7 mouse cellular contexts compared by ENCODE assay signal in the genomic region with DNA sequence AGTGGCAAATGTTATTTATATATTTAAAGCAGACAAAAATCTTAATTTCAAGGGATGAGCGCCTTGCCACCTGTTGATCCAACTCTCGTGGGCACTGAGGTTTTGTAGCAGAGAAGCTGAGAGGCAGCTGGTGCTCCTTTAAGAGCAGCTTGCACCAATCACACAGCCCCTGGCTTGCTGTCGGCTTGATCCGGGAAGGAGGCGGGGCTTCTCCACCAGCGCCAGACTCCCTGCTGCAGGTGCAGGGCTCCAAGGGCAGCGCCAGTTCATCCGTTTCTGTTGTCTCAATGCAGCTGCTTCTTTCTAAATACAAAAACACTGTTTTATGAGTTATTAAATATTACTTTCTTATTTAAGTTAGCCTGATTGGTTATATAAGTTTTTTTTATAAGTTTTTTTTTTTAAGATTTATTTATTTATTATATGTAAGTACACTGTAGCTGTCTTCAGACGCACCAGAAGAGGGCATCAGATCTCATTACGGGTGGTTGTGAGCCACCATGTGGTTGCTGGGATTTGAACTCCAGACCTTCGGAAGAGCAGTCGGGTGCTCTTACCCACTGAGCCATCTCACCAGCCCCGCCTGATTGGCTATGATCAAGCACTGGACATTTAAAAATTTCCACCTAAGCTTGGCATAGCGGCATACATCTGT. TPM values are rescaled to one million over a fixed set of nuclear protein-coding genes. Genes with fewer than 3 reads are reported as not detected.
A peak's percentile ranks its signal among the peaks of the same experiment; 100 is the strongest.
DNase-seq lines count a peak whose midpoint lies in the region; ATAC-seq lines count a peak whose summit lies in the region.
"Not testable (repeated sequence)": the region's sequence is repeated elsewhere in the genome, so short reads cannot be mapped to it uniquely, and the experiment has no call there.

No protein-coding gene starts in this region.

- H3K4me3 ChIP-seq in embryonic facial prominence, embryonic 11.5 days (ENCODE audit: low read depth, low read length); heart, embryonic 11.5 days (ENCODE audit: low read depth, low read length); intestine, embryonic 16.5 days (ENCODE audit: low read length): not testable (repeated sequence)

- ATAC-seq in embryonic facial prominence, embryonic 11.5 days (replicated peaks; ENCODE audit: insufficient number of reproducible peaks, low FRiP score, low TSS enrichment, low read depth); heart, embryonic 11.5 days (replicated peaks; ENCODE audit: insufficient number of reproducible peaks, low FRiP score, low TSS enrichment): not testable (repeated sequence)
- ATAC-seq in intestine, embryonic 16.5 days, result peak; percentile 86
- ATAC-seq in megakaryocyte-erythroid progenitor cell, adult 5-6 weeks (replicated peaks; ENCODE audit: low FRiP score, low TSS enrichment, poor library complexity, severe bottlenecking), result peak; percentile 98

- not testable (repeated sequence) for H3K4me2 ChIP-seq in embryonic facial prominence, embryonic 11.5 days (ENCODE audit: low read depth, low read length); intestine, embryonic 16.5 days (ENCODE audit: low read depth, low read length)
- peak overlapping the region; percentile 47 for H3K4me2 ChIP-seq in heart, embryonic 11.5 days

- H3K4me1 ChIP-seq in embryonic facial prominence, embryonic 11.5 days (ENCODE audit: control insufficient read depth, insufficient read depth, low read length); heart, embryonic 11.5 days (ENCODE audit: control insufficient read depth, insufficient read depth, low read length); intestine, embryonic 16.5 days (ENCODE audit: control insufficient read depth, insufficient read depth, low read length): not testable (repeated sequence)

- not testable (repeated sequence) for H3K9me3 ChIP-seq in embryonic facial prominence, embryonic 11.5 days (replicated peaks; ENCODE audit: control insufficient read depth, low read length); heart, embryonic 11.5 days (replicated peaks; ENCODE audit: control insufficient read depth, low read length); intestine, embryonic 16.5 days (ENCODE audit: control insufficient read depth, low read length)

- not testable (repeated sequence) for H3K27ac ChIP-seq in embryonic facial prominence, embryonic 11.5 days (replicated peaks; ENCODE audit: low read depth, low read length); heart, embryonic 11.5 days (ENCODE audit: low read depth, low read length); intestine, embryonic 16.5 days (ENCODE audit: low read length)

- H3K27me3 ChIP-seq in embryonic facial prominence, embryonic 11.5 days (ENCODE audit: control insufficient read depth, insufficient read depth, low read length); heart, embryonic 11.5 days (ENCODE audit: control insufficient read depth, insufficient read depth, low read length); intestine, embryonic 16.5 days (replicated peaks; ENCODE audit: control insufficient read depth, insufficient read depth, low read length): not testable (repeated sequence)

- H3K9ac ChIP-seq in embryonic facial prominence, embryonic 11.5 days (replicated peaks; ENCODE audit: low read length); heart, embryonic 11.5 days (ENCODE audit: low read depth, low read length); intestine, embryonic 16.5 days (ENCODE audit: low read depth, low read length): not testable (repeated sequence)

- DNase-seq in WW6 (ENCODE audit: low read depth, low spot score) (peak; percentile 70), liver (peak; percentile 79)
- DNase-seq in embryonic facial prominence, embryonic 11.5 days (ENCODE audit: low spot score), result peak; percentile 76
- DNase-seq in right cerebral cortex, adult 18-20 months, result peak; percentile 13

- not testable (repeated sequence) for H3K36me3 ChIP-seq in embryonic facial prominence, embryonic 11.5 days (replicated peaks; ENCODE audit: control insufficient read depth, insufficient read depth, low read depth, low read length); heart, embryonic 11.5 days (ENCODE audit: control insufficient read depth, insufficient read depth, low read length); intestine, embryonic 16.5 days (ENCODE audit: control insufficient read depth, insufficient read depth, low read length)

- WGBS in embryonic facial prominence, embryonic 11.5 days, result 17% methylated on average over 13 of the region's 14 CpGs
- WGBS in heart, embryonic 11.5 days (ENCODE audit: insufficient replicate concordance), result 16% methylated on average over 13 of the region's 14 CpGs
- WGBS in intestine, embryonic 16.5 days, result 12% methylated on average over 13 of the region's 14 CpGs

RNA-seq across cellular contexts. Expression of gene Iqgap1, which starts 7.3 kb away (rescaled TPM):
- polyA plus RNA-seq in embryonic facial prominence, embryonic 11.5 days (2014; fragmentation: Nextera tagmentation; extraction: Ambion mirVana), result 30.4 and 32.6 TPM in 2 replicates
- polyA plus RNA-seq in heart, embryonic 11.5 days (2014; fragmentation: Nextera tagmentation; extraction: Ambion mirVana), result 33.5 and 35.9 TPM in 2 replicates
- polyA plus RNA-seq in intestine, embryonic 16.5 days (2015; fragmentation: Nextera tagmentation; extraction: Ambion mirVana), result 64.3 and 66.2 TPM in 2 replicates
- total RNA-seq in megakaryocyte-erythroid progenitor cell, adult 5-6 weeks (2014; fragmentation: Nextera tagmentation), result 31.2 and 41.7 TPM in 2 replicates
- total RNA-seq in megakaryocyte-erythroid progenitor cell, adult 5-6 weeks (2017), result 39.6 and 54.4 TPM in 2 replicates

RNA-seq across cellular contexts. Expression of gene Zscan2, which starts 27.6 kb away (rescaled TPM):
- 4.5 and 5.4 TPM in 2 replicates for polyA plus RNA-seq in embryonic facial prominence, embryonic 11.5 days (2014; fragmentation: Nextera tagmentation; extraction: Ambion mirVana)
- 1.8 and 2.3 TPM in 2 replicates for polyA plus RNA-seq in heart, embryonic 11.5 days (2014; fragmentation: Nextera tagmentation; extraction: Ambion mirVana)
- 1.4 TPM in 2 replicates for polyA plus RNA-seq in intestine, embryonic 16.5 days (2015; fragmentation: Nextera tagmentation; extraction: Ambion mirVana)
- 5.0 and 5.4 TPM in 2 replicates for total RNA-seq in megakaryocyte-erythroid progenitor cell, adult 5-6 weeks (2014; fragmentation: Nextera tagmentation)
- total RNA-seq in megakaryocyte-erythroid progenitor cell, adult 5-6 weeks (2017), result 2.3 and 12.5 TPM in 2 replicates

Comparison
In these comparisons a context has a peak if more than half of its experiments do, and no peak if none do; other contexts are left out.
1. DNase-seq: peak in every context shown above with its lines; median percentile 79 in liver; 76 in embryonic facial prominence, embryonic 11.5 days; 70 in WW6; 13 in right cerebral cortex, adult 18-20 months.